Mouse (Mus musculus): ENCODE data around the gene Ntf5. TPM values are rescaled to one million over a fixed set of nuclear protein-coding genes. Genes with fewer than 3 reads are reported as not detected.
"Not testable (repeated sequence)": the region's sequence is repeated elsewhere in the genome, so short reads cannot be mapped to it uniquely, and the experiment has no call there.

Ntf5 gene
- total RNA-seq (2021): not detected

GRCm38 (mm10) chr7:45413113-45413863, at the start of gene Ntf5:
Gene Ntf5, plus strand, starts transcription at chr7:45413695.
- no peak for DNase-seq (ENCODE audit: low spot score in 2 of 2)
- intact Hi-C loops (cut with DNase I): no loop called here

DNA sequence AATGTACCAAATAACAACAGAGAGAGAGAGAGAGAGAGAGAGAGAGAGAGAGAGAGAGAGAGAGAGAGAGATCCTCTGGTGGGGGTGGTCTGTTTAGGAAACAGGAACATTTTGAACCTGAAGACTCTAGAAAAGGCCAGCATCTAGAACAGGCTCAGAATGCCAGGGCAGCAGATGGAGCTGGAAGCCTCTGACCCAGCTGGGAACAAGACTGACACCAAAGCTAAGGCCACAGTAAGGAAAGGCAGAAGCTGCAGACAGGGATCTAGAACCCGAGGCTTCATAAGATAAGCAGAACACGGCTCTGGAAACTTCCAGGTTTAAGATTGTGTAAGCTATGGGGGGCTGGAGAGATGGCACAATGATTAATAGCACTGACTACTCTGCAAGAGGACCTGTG, 49.5 kb upstream of the Ntf5 start:
- DNase-seq (ENCODE audit: low spot score in 2 of 2): no peak
- intact Hi-C loops (cut with DNase I): no loop called here

- DNase-seq (ENCODE audit: low spot score in 2 of 2): peak in 1 of 2 experiments; percentile 38
Observed at GRCm38 (mm10) chr7:45365742-45366651, 47.5 kb upstream of the Ntf5 start.

GRCm38 (mm10) chr7:45366652-45367019, 46.9 kb upstream of the Ntf5 start, which contains the start of gene Ppfia3:
Gene Ppfia3, minus strand, starts transcription at chr7:45367019.
- DNase-seq (ENCODE audit: low spot score in 2 of 2): no peak
- intact Hi-C loops (cut with DNase I): no loop called here

More at GRCm38 (mm10) chr7:45365742-45366651, 47.5 kb upstream of the Ntf5 start:
- intact Hi-C loops (cut with DNase I): no loop called here

GRCm38 (mm10) chr7:45367020-45367880, 46.2 kb upstream of the Ntf5 start:
- DNase-seq (ENCODE audit: low spot score in 2 of 2): peak; percentile 99
- intact Hi-C loops (cut with DNase I): no loop called here

GRCm38 (mm10) chr7:45368178-45368577, 45.3 kb upstream of the Ntf5 start:
- DNase-seq (ENCODE audit: low spot score in 2 of 2): peak; percentile 45 to 52
- intact Hi-C loops (cut with DNase I): no loop called here

DNA sequence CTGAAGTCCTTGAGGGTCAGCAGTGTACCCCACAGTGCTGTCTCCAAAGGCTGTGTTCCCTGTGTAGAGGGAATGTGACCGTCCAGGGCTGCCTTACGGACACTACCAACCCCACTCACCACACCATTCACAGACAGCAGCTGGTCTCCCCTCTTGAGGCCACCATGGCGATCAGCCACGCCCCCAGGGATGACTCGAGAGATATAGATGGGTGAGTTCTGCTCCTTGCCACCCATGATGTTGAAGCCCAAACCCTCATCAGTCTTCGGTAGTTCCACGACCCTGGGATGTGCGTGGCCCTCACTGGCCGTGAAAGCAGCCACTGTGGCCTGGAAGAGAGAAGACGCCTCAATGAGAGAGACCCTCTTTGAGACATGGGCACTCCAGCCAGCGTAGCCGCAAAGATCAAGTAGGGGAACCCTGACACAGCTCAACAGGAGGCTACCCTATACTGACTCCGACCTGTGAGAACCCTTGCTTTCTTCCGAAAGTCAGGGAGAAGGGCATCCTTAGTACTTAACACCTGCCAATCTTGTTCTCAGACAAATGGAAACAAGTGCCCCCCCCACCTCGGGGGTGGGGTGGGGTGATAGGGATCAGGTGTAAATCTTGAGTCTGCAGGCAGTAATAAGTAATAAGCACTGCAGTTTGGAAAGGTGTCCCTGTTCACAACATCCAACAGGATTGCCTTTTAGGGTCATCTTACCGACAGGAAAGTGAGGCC, 44.3 kb upstream of the Ntf5 start:
- intact Hi-C loops (cut with DNase I): no loop called here
- DNase-seq (ENCODE audit: low spot score in 2 of 2): no peak

GRCm38 (mm10) chr7:45369836-45370474, 43.5 kb upstream of the Ntf5 start:
- intact Hi-C loops (cut with DNase I): no loop called here
- DNase-seq (ENCODE audit: low spot score in 2 of 2): no peak

GRCm38 (mm10) chr7:45370475-45371311, 42.8 kb upstream of the Ntf5 start, which contains the start of gene Lin7b:
Gene Lin7b, minus strand, starts transcription at chr7:45370583.
- DNase-seq (ENCODE audit: low spot score in 2 of 2): peak; percentile 92 to 93
- intact Hi-C loops (cut with DNase I): no loop called here

DNA sequence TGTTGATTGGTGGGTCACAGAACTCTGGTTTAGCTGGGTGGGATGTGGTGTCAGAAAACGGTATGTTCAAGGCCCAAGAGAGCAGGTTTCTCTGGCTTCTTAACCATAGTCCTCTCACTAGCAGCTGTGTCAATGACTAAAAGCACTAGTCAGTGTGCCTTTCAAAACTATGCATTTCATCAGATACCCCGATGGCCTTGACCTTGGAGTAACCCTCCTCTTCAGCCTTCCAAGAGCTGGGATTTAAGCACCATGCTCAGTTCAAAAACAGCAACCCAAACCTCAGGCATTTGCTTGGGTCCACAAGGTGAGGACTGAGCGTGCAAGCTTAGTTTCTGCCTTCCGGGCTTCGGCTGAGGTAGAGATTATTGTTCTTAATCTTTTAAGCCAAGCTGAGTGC, 41.1 kb upstream of the Ntf5 start:
- DNase-seq (ENCODE audit: low spot score in 2 of 2): no peak
- intact Hi-C loops (cut with DNase I): no loop called here

GRCm38 (mm10) chr7:45374620-45375019, 38.9 kb upstream of the Ntf5 start:
- DNase-seq (ENCODE audit: low spot score in 2 of 2): no peak
- intact Hi-C loops (cut with DNase I): no loop called here

- intact Hi-C loops (cut with DNase I): loop anchor here (2.0 kb wide), 1 partner anchor 15 kb away; no protein-coding TSS in a partner anchor
- DNase-seq (ENCODE audit: low spot score in 2 of 2): no peak
Observed at GRCm38 (mm10) chr7:45376057-45376456, 37.4 kb upstream of the Ntf5 start.

GRCm38 (mm10) chr7:45386077-45386476, 27.4 kb upstream of the Ntf5 start:
- intact Hi-C loops (cut with DNase I): no loop called here
- DNase-seq (ENCODE audit: low spot score in 2 of 2): no peak

DNA sequence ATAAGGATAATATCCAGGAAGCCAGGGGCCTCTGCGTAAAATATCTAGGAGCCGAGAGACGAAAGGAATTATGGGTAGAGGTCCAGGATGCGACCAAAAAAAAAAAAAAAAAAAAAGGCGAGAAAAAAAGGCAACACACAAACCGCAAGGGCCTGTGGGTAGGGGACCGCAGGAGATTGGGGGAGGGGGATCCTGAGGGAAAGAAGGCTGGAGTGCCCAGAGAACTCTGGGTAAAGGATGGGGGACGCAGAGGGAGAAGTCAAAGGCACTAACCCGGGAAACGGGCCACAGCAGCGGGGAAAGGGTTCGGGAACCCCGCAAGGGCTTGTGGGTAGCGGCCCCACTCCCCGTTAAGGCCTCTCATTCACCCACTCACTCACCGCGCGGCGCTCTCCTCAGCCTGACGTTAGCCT, 18.4 kb upstream of the Ntf5 start:
- intact Hi-C loops (cut with DNase I): loop anchor here (10.0 kb wide), 1 partner anchor 90 kb away; no protein-coding TSS in a partner anchor

GRCm38 (mm10) chr7:45395578-45396336, 17.7 kb upstream of the Ntf5 start, which contains the start of gene Snrnp70:
Gene Snrnp70, minus strand, starts transcription at chr7:45395742.
- intact Hi-C loops (cut with DNase I): loop anchor here (10.0 kb wide), 1 partner anchor 91 kb away; no protein-coding TSS in a partner anchor
- peak; percentile 100 for DNase-seq (ENCODE audit: low spot score in 2 of 2)

More for the DNA sequence above, 18.4 kb upstream of the Ntf5 start:
- no peak for DNase-seq (ENCODE audit: low spot score in 2 of 2)

DNA sequence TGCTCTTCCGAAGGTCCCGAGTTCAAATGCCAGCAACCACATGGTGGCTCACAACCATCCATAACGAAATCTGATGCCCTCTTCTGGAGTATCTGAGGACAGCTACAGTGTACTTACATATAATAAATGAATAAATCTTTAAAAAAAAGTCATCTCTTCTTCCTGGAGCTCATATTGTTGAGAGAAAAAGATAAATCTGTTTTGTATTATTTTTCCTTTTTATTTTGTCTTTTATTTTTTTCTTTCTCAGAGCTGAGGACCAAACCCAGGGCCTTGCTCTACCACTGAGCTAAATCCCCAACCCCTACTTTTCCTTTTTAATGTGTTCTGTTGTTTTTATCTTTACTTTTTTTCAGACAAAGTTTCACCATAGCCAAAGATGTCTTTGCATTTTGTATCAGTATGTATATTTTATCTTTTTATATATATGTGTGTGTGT, 17.1 kb upstream of the Ntf5 start:
- intact Hi-C loops (cut with DNase I): loop anchor here (10.0 kb wide), 1 partner anchor 92 kb away; no protein-coding TSS in a partner anchor
- not testable (repeated sequence) for DNase-seq (ENCODE audit: low spot score in 2 of 2)

Data from left cerebral cortex, postnatal 36 days (tissue).